Mouse (Mus musculus) gastrocnemius, postnatal 4 days (tissue): ENCODE data around the gene Olfr1002. TPM values are rescaled to one million over a fixed set of nuclear protein-coding genes. Genes with fewer than 3 reads are reported as not detected.
"Not testable (repeated sequence)": the region's sequence is repeated elsewhere in the genome, so short reads cannot be mapped to it uniquely, and the experiment has no call there.

Experiments
- DNase-seq, 2 experiments: peaks; one replicate each; pipeline ENCODE4 v3.0.0; 2021 to 2022; ENCODE audit warnings: low spot score in 2 of 2, mixed read lengths in 2 of 2
- long read RNA-seq, 2 experiments: library from polyadenylated mRNA; stranded (forward); transcript quantifications; one replicate each; pipeline ENCODE4 v2.0.0; 2021
- total RNA-seq, 2 experiments: library from RNA; stranded (reverse); gene quantifications; 2 replicates each; pipeline ENCODE4 v1.2.3; 2021

Olfr1002 gene
- total RNA-seq, result not detected
- long read RNA-seq, experiment 1, result 0 reads
- long read RNA-seq, experiment 2, result 0 reads

GRCm38 (mm10) chr2:85650604-85651003, at the start of gene Olfr1002:
Gene Olfr1002, minus strand, starts transcription at chr2:85650704.
- no peak for DNase-seq

GRCm38 (mm10) chr2:85689131-85689530, 38.6 kb upstream of the Olfr1002 start, which contains the start of gene Olfr1008:
Gene Olfr1008, plus strand, starts transcription at chr2:85689431.
- no peak for DNase-seq

- no peak for DNase-seq
Observed at GRCm38 (mm10) chr2:85678667-85679066, 28.2 kb upstream of the Olfr1002 start, which contains the start of gene Olfr1006. Gene Olfr1006, minus strand, starts transcription at chr2:85678767.

GRCm38 (mm10) chr2:85664355-85664754, 13.9 kb upstream of the Olfr1002 start, which contains the start of gene Olfr154:
Gene Olfr154, minus strand, starts transcription at chr2:85664455.
- not testable (repeated sequence) for DNase-seq

GRCm38 (mm10) chr2:85611803-85612202, 38.7 kb downstream of the Olfr1002 start, which contains the start of gene Olfr1000:
Gene Olfr1000, minus strand, starts transcription at chr2:85611903.
- no peak for DNase-seq

Other genes with a start within 250 kb of the Olfr1002 start
- gene Olfr992, start 241.2 kb downstream of the Olfr1002 start, total RNA-seq, result not detected
- not detected for gene Olfr993, start 235.8 kb downstream of the Olfr1002 start, total RNA-seq
- not detected for gene Olfr994, start 214.3 kb downstream of the Olfr1002 start, total RNA-seq
- not detected for gene Olfr995, start 207.1 kb downstream of the Olfr1002 start, total RNA-seq
- under 1 TPM; 0.18 to 0.34 TPM for gene 4833423E24Rik, start 131.7 kb downstream of the Olfr1002 start, total RNA-seq
- gene Olfr996, start 71.5 kb downstream of the Olfr1002 start, total RNA-seq, result not detected
- gene Olfr998, start 61.8 kb downstream of the Olfr1002 start, total RNA-seq, result not detected
- not detected for gene Olfr1000, start 38.8 kb downstream of the Olfr1002 start, total RNA-seq
- gene Olfr154, start 13.8 kb upstream of the Olfr1002 start, total RNA-seq, result not detected
- gene Olfr1006, start 28.1 kb upstream of the Olfr1002 start, total RNA-seq, result not detected
- not detected for gene Olfr1008, start 38.7 kb upstream of the Olfr1002 start, total RNA-seq
- gene Olfr1009, start 64.7 kb upstream of the Olfr1002 start, total RNA-seq, result not detected
- gene Olfr1012, start 112.1 kb upstream of the Olfr1002 start, total RNA-seq, result not detected
- not detected for gene Olfr1013, start 116.4 kb upstream of the Olfr1002 start, total RNA-seq
- gene Olfr1014, start 122.0 kb upstream of the Olfr1002 start, total RNA-seq, result not detected
- gene Olfr1015, start 131.3 kb upstream of the Olfr1002 start, total RNA-seq, result not detected
- not detected for gene Olfr1016, start 151.8 kb upstream of the Olfr1002 start, total RNA-seq
- not detected for gene Olfr1018, start 167.8 kb upstream of the Olfr1002 start, total RNA-seq
- gene Olfr1019, start 194.8 kb upstream of the Olfr1002 start, total RNA-seq, result not detected
- gene Olfr1020, start 196.3 kb upstream of the Olfr1002 start, total RNA-seq, result not detected
- gene Olfr1022, start 217.9 kb upstream of the Olfr1002 start, total RNA-seq, result not detected
- gene Olfr1023, start 234.9 kb upstream of the Olfr1002 start, total RNA-seq, result not detected